Mouse (Mus musculus) liver, adult 2 months (tissue): Measurements from ENCODE around the gene Usp40.
"Not testable (repeated sequence)": the region's sequence is repeated elsewhere in the genome, so short reads cannot be mapped to it uniquely, and the experiment has no call there.

Experiments used
- CTCF ChIP-seq: fragments of 200-500 bp; IDR thresholded peaks from 2 replicates; pipeline ENCODE4 v1.5.1; 2011; ENCODE audit warnings: low read depth, low read length, control low read depth
- POLR2A ChIP-seq: fragments of 200-500 bp; IDR thresholded peaks from 2 replicates; pipeline ENCODE4 v1.6.1; 2011; ENCODE audit warnings: low read length, control low read depth; ENCODE audit not compliant: insufficient read depth; ENCODE audit errors: extremely low read depth

DNA sequence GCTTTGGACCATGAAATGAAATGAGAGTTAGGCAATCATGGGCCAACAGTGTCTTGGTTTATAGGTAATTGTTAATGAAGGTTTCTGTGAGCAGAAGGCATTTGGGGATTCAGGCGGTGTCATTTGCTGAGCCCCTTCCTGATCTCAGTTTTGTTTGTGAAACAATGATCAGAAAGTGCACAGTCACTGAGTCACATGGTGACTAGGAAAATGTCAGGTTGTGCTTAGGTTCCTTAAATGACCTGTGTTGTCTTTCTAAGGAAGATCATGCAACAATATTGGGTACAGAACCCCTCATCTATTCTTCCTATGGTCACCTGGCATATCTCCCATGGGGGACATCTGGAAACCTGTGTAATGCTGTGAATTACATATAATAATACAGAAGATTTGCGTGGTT lies 39.1 kb upstream of the Usp40 start:
- not testable (repeated sequence) for TF ChIP-seq CTCF, POLR2A
